Mouse (Mus musculus) bone marrow, adult 2 months (tissue): ENCODE results near the gene Rrp15.

Experiments used
- CTCF ChIP-seq: fragments of 200-500 bp; IDR thresholded peaks from 2 replicates; pipeline ENCODE4 v1.5.1; 2011; ENCODE audit warnings: low read length, control low read depth; ENCODE audit not compliant: control insufficient read depth, insufficient read depth
- POLR2A ChIP-seq: fragments of 200-500 bp; IDR thresholded peaks from 2 replicates; pipeline ENCODE4 v1.6.1; 2011; ENCODE audit warnings: low read depth, mild to moderate bottlenecking, control low read depth, low read length, borderline replicate concordance; ENCODE audit not compliant: control insufficient read depth

- TF ChIP-seq CTCF: no peak
- TF ChIP-seq POLR2A: no peak
These were observed 57.5 kb downstream of the Rrp15 start for GRCm38 (mm10) chr1:186691708-186692107.
